Mouse (Mus musculus) testis, adult 2 months (tissue): ENCODE results near the gene Bcas3. TPM values are rescaled to one million over a fixed set of nuclear protein-coding genes. Genes with fewer than 3 reads are reported as not detected.
"Not testable (repeated sequence)": the region's sequence is repeated elsewhere in the genome, so short reads cannot be mapped to it uniquely, and the experiment has no call there.

Experiments
- H3K27ac ChIP-seq: fragments of 200-500 bp; 2 replicates; pipeline ENCODE4 v1.5.1; 2012; ENCODE audit warnings: low read depth, low read length; ENCODE audit not compliant: control insufficient read depth, insufficient read depth
- H3K27me3 ChIP-seq: fragments of 200-500 bp; 2 replicates; pipeline ENCODE4 v1.6.1; 2012; ENCODE audit warnings: mild to moderate bottlenecking, low read length, moderate library complexity; ENCODE audit not compliant: control insufficient read depth, insufficient read depth
- H3K36me3 ChIP-seq: fragments of 200-500 bp; 2 replicates; pipeline ENCODE4 v1.6.1; 2012; ENCODE audit warnings: mild to moderate bottlenecking, low read length; ENCODE audit not compliant: control insufficient read depth, insufficient read depth
- H3K4me1 ChIP-seq: fragments of 200-500 bp; 2 replicates; pipeline ENCODE4 v1.6.1; 2012; ENCODE audit warnings: low read length; ENCODE audit not compliant: control insufficient read depth, insufficient read depth
- H3K4me3 ChIP-seq: fragments of 200-500 bp; 2 replicates; pipeline ENCODE4 v1.5.1; 2012; ENCODE audit warnings: low read depth, mild to moderate bottlenecking, low read length, moderate library complexity, mixed read lengths; ENCODE audit not compliant: control insufficient read depth
- CTCF ChIP-seq: fragments of 200-500 bp; IDR thresholded peaks from 2 replicates; pipeline ENCODE4 v1.5.1; 2012; ENCODE audit warnings: low read depth, mild to moderate bottlenecking, inconsistent platforms, low read length, moderate library complexity; ENCODE audit not compliant: control insufficient read depth, insufficient read depth, insufficient replicate concordance
- POLR2A ChIP-seq: fragments of 200-500 bp; IDR thresholded peaks from 2 replicates; pipeline ENCODE4 v1.6.1; 2012; ENCODE audit warnings: low read depth, mild to moderate bottlenecking, inconsistent platforms, low read length, moderate library complexity; ENCODE audit not compliant: control insufficient read depth
- polyA plus RNA-seq: library from polyadenylated mRNA; depleted of rRNA; stranded (reverse); fragments of >200 nt; gene quantifications from 2 replicates; pipeline ENCODE4 v1.2.3, GENCODE M21; 2012

The Bcas3 gene
- polyA plus RNA-seq, 1 experiment, result 23.4 TPM

DNA sequence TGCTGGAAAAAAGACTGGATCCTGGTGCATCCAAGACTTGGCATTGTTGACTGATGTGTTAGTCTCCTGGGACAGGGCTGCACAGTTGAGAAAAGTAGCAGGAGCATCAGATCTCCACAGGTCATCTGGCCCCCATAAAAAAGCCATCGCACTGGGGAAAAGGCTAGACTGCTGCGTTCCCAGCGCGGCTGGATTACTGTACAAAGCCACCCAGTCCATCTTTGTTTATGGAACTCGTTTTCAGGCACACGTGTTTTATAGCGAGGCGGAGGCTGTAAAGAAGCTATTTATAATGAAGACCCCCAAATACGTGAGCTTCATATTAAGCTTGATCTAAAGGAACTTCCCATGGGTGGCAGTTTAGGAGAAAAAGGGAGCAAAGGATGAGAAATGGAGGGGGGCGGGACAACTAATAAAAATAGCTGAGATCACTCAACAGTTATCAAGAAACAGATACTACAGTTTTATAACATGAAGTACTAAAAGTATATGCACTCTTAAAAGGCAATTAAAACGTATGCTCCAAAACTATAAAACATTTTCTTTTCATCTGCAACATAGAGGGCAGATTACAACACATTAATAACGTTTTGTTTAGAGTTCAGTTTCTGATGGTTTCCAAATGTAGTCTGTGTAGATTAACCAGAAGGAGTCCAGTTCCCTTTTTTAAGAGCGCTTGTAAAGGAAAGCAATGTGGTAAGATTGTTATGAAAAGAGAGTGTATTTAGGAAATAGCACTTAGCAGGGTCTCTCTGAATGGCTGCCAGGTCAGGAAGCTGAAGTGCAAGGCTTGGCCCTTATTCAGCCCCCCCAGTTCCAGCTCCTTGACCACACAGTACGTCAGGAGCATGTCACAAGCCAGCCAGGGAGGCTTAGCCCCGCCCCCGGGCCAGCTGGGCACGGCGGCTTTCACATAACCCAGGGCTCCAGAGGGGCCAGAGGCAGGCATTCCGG, 360.2 kb downstream of the Bcas3 start:
- Histone ChIP-seq H3K36me3 (no peaks in the 10 kb centered on the region), H3K4me1 (no peaks in the 10 kb centered on the region), H3K27me3 (no peaks in the 10 kb centered on the region), H3K4me3 (no peak overlapping the region), H3K27ac (no peak overlapping the region)
- no peak for TF ChIP-seq POLR2A
- no peak for TF ChIP-seq CTCF

DNA sequence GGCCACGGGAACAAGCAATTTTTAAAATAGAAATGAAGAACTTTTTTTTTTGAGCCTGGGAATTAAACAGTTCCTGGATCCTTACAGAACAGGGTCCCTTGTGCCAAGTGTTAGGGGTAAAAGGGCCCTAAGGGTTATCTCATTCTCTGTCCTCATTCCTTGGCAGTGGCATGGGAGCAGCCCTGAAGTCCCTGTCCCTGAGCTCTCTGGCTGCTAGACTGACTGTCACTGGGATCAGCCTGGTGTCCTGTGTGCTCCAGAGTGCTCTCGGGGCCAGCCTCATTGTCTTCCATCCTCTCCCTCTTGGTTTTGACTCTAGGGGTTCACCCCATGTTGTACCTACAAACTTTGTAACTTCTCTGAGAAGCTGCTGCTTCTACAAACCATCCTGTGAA, 360.8 kb downstream of the Bcas3 start:
- TF ChIP-seq CTCF, result no peak
- TF ChIP-seq POLR2A, result no peak
- H3K27me3 ChIP-seq, result no peaks in the 10 kb centered on the region
- no peak overlapping the region for H3K27ac ChIP-seq
- no peaks in the 10 kb centered on the region for H3K4me1 ChIP-seq
- no peak overlapping the region for H3K4me3 ChIP-seq
- no peaks in the 10 kb centered on the region for H3K36me3 ChIP-seq

DNA sequence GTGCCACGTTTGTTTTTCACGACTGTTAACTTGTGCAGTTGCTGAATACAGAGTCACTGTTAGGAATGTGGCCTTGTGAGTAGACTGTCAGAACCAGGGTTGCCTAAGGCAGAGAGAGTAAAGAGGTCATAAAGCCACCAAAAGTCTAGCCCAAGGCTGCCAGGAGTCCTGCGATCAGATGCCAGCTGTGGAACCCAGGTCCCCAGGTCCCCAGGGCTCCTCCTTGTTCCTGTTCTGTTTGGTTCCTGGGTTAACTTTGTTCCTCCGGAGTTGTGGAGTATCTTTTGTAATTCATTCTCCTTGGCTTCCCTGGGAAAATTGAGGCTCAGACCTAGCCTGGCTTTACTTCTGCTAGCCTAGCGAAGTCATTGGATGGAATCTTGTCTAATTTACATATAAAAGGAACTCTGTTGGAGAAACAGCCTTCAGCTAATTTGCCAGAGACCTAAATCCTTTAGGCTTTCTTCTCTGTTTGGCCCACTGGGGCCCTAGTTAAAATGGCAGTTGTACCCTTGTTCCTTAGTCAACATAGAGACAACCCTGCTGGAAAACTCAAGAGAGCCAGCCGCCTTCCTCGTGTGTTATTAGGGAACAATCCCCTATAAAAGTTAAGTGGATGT, 361.5 kb downstream of the Bcas3 start:
- Histone ChIP-seq H3K36me3 (no peaks in the 10 kb centered on the region), H3K27me3 (no peaks in the 10 kb centered on the region), H3K4me1 (no peaks in the 10 kb centered on the region), H3K27ac (no peak overlapping the region), H3K4me3 (no peak overlapping the region)
- TF ChIP-seq POLR2A (no peak), CTCF (no peak)

DNA sequence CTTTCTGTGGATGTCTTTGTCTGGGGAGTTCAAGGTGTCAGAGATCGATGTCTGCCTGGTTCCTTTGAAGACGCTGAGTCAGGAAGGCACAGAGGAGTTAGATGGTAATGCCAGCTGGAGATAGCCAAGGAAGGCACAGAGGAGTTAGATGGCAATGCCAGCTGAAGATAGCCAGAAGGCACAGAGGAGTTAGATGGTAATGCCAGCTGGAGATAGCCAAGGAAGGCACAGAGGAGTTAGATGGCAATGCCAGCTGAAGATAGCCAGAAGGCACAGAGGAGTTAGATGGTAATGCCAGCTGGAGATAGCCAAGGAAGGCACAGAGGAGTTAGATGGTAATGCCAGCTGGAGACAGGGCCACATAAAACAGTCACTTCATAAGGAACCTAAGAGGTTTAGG, 363.8 kb downstream of the Bcas3 start:
- not testable (repeated sequence) for H3K4me1 ChIP-seq, H3K36me3 ChIP-seq, H3K4me3 ChIP-seq, H3K27me3 ChIP-seq, H3K27ac ChIP-seq

DNA sequence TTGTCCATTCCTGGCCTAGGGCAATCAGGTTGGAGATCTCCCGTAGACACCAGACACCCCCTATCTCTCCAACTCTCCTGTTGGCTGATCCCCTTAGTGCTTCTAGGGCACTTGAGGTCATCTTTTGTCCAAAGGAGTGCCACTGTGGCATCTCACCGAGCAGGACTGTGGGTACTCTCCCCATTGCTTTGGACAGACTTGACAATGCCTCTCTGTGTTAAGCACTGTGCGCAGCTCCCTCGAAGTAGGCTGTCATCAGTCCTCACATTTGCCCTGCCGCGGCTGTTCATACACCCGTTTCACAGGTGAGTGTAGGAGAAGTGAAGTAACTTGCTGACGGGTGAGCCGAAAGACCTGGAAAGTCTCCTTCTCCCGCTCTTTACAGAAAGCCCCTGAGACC, 366.1 kb downstream of the Bcas3 start:
- H3K27ac ChIP-seq, result no peak overlapping the region
- peaks cover 2% of the 10 kb centered on the region; the same call in 1 of the 2 replicates for H3K4me1 ChIP-seq
- H3K4me3 ChIP-seq, result no peak overlapping the region
- H3K36me3 ChIP-seq, result no peaks in the 10 kb centered on the region
- no peaks in the 10 kb centered on the region for H3K27me3 ChIP-seq
- TF ChIP-seq CTCF, result no peak
- TF ChIP-seq POLR2A, result no peak

DNA sequence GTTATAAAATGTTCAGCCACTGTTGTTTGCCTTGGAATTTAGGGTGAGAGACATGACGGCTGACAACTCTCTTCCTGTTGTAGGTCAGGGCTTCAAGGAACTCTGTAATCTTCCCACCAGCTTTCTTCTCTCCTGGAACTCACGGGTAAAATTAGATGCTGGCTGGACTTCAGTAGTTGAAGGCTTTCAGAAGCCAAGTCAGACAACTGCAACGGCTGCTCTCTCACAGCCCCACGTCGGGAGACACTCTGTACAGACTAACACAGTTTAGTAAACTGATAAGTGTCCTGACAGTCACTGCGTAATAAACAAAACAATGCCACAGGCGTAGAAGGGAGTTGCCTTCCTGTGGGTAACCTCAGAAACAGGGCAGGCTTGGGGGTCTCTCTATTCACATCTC, 366.8 kb downstream of the Bcas3 start:
- Histone ChIP-seq H3K4me1 (peaks cover 2% of the 10 kb centered on the region; the same call in 1 of the 2 replicates), H3K27ac (no peak overlapping the region), H3K4me3 (no peak overlapping the region), H3K27me3 (no peaks in the 10 kb centered on the region), H3K36me3 (no peaks in the 10 kb centered on the region)
- TF ChIP-seq CTCF, result no peak
- TF ChIP-seq POLR2A, result no peak

DNA sequence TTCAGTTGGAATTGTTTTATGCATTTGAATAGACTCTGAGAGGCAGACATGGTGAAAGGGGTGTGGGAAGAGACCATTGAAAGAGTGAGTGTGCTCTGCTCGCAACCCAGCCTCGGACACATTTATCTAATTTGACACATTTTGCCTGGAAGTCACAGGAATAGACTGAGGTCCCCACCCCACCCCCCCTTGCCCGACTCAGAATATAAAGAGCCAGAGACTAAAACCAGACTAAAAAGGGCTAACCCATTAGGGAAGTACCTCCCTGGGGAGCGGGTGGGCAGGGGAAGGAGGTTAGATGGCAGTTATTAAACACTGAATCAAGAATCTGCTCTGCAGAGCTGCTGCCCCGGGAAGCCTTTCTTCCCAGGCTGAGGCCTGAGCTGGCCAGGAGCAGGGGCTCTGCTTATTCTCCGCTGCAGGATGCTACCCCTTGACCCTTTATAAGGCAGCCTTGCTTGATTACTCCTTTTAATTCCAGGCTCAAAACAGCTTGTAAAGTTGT, 367.4 kb downstream of the Bcas3 start:
- TF ChIP-seq CTCF (no peak), POLR2A (no peak)
- Histone ChIP-seq H3K27me3 (no peaks in the 10 kb centered on the region), H3K4me1 (peaks cover 2% of the 10 kb centered on the region; the same call in 1 of the 2 replicates), H3K36me3 (no peaks in the 10 kb centered on the region), H3K4me3 (no peak overlapping the region), H3K27ac (no peak overlapping the region)
